Mouse (Mus musculus) embryonic stem cell, embryonic (primary cell): ENCODE measurements around the gene Blvrb.

Experiments
- CTCF ChIA-PET, 4 experiments: fragments of 300-600 bp in 2 of 4; fragments of 350-600 bp in 2 of 4; sonication (Branson Sonifier 250); formaldehyde crosslinking; loops; one replicate each; lab custom pipeline; 2022; ENCODE audit warnings: inconsistent platforms in 2 of 4; lab: Charles Lee
- POLR2A ChIA-PET, 4 experiments: fragments of 300-600 bp in 2 of 4; fragments of 350-600 bp in 2 of 4; sonication (Branson Sonifier 250); formaldehyde crosslinking; loops; one replicate each; lab custom pipeline; 2022; ENCODE audit warnings: antibody characterized with exemption in 4 of 4, inconsistent platforms in 1 of 4; lab: Charles Lee

Blvrb gene

DNA sequence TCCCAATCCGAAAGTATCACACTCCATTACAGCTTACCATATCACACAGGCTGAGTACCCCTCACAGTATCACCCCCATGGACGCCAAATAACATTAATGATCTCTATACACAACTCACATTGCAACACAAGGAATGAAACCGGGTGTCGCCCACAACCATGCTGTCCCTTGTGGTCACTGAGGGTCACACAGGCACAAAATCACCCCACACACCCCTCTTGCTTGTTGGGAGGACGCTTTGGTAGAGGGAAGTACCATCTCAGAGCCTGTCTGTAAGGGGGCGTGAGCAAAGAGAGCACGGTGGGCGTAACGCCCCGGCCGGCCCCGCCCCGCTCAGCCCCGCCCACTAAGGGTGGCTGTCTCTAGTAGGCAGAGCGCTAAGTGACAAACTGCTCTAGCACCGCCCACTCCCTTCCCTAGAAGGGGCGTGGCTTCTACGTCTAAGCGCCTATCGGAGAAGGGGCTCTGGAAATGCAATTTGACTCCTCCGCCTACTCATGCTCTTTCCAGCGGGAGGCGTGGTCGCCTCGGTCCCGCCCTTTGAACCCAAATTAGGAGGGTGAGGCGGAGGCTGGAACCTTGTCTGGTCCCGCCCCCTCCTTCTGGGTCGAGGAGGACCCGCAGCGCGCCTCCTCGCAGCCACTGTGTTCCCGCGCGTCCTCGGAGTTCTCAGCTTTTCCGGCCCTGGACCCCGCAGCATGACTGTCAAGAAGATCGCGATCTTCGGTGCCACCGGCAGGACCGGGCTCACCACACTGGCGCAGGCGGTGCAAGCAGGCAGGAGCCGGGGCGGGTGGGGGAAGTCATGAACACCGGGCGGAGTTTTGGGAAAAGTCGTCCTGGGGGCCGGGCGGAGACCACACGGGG, at the start of gene Blvrb, which contains the start of gene Sptbn4:
TSS of gene Blvrb (plus strand) at position 560 of the 868 bp plus-strand sequence.
TSS of gene Sptbn4 (minus strand) at position 268 of the 868 bp plus-strand sequence.
- ChIA-PET POLR2A (interaction anchor here (0.7 to 4.0 kb wide), 39 partner anchors 8 to 732 kb away, joined by 3 to 30 read pairs (median 6); partner anchors contain the start of genes Sertad1 (in 3 of the 4), Akt2 (in 2 of the 4), Sertad3 (in 2 of the 4) and Dyrk1b (in 1 of the 4)), CTCF (interaction anchor here (0.6 to 3.2 kb wide), 12 partner anchors 9 to 288 kb away, joined by 3 to 22 read pairs (median 4); no protein-coding TSS in a partner anchor)

DNA sequence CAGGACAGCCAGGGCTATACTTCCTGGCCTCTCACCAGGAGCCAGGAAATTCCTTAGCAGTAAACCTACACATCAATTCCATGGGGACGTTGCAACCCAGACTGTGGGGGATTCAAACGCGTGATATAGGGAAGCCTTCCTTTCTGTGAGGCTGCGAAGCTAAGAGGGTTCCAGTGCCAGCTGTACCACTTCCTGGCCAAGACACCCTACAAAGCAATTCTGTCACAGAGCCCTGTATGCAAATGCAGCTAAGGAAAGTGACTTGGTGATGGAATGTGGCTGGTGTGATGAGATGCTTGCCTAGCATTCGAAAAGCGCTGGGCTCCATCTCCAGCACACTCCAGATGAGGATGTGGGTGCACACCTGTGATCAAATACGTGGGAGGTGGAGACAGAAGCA, 47.2 kb upstream of the Blvrb start:
- ChIA-PET CTCF (interaction anchor here in 3 of 4 experiments (0.7 to 15.1 kb wide), 10 partner anchors 8 to 190 kb away, joined by 3 to 173 read pairs (median 6); no protein-coding TSS in a partner anchor), POLR2A (interaction anchor here in 2 of 4 experiments (0.5 to 8.7 kb wide), 14 partner anchors 9 to 187 kb away, joined by 3 to 45 read pairs (median 4); partner anchors contain the start of genes Gm20479 (in 1 of the 2) and Shkbp1 (in 1 of the 2))

DNA sequence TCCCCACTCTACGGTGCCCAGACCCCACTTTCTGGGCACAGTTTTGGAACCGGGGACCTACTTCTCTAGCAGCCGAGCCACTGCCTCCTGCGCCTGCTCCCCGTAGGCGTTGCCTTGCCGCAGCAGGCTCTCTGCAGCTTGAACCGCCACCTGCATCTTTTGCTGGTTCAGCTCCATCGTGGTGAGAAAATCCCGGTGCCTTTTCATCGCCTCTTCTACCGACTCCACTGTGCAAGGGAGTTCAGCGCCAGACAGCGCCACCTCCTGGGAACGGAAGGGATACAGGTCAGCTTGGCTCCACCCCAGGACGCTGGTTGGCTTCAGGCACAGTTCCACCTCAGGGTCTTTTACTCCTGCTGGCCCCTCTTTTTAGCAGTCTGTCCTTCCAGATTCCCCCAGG, 45.1 kb upstream of the Blvrb start:
- ChIA-PET POLR2A (interaction anchor here (0.5 to 3.7 kb wide), 47 partner anchors 9 to 576 kb away, joined by 3 to 20 read pairs (median 4); partner anchors contain the start of genes Shkbp1 (in 2 of the 4), Egln2 (in 1 of the 4), Gm20479 (in 1 of the 4) and Ltbp4 (in 1 of the 4)), CTCF (interaction anchor here (0.6 to 15.1 kb wide), 84 partner anchors 8 to 278 kb away, joined by 3 to 173 read pairs (median 4); partner anchors contain the start of genes Rab4b (in 2 of the 4), Shkbp1 (in 2 of the 4), Coq8b (in 1 of the 4) and Sertad1 (in 1 of the 4))

DNA sequence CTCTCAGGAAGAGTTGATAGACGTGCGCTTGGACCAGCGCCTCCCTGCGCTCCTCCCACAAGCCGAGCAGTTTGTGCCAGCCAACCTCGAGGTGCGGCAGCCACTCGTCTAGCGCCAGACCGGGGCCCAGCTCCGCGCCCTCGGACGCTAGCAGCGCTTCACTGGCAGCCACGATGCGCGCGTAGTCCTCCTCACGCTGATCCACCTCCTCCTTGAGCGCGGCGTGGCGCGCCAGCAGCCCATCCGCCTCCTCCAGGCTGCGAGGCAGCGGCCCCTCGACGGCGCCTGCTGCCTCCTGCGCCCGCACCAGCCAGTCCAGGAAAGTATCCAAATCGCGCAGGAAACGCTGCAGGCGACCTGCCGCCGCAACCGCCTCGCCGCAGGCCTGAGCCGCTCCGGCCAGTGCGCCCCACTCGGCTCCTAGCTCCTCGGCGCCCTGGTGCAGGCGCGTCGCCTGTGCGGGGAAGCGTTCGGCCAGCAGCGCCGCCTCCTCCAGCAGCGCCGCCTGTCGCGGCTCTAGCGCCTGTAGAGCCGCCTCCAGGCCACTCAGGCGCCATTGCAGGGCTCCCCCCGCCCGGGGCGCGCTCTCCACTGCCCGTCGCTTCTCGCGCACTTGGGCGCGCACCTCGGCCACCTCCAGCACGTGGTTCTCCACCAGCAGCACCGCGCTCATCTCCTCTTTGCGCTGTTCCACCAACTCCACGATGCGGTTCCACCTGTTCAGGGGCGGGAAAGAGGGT, 43.4 kb upstream of the Blvrb start:
- CTCF ChIA-PET, result interaction anchor here (0.6 to 15.1 kb wide), 20 partner anchors 9 to 254 kb away, joined by 3 to 173 read pairs (median 3); partner anchors contain the start of genes Gm20479 (in 1 of the 4) and Shkbp1 (in 1 of the 4)
- POLR2A ChIA-PET, result interaction anchor here in 3 of 4 experiments (0.7 to 3.7 kb wide), 22 partner anchors 9 to 122 kb away, joined by 3 to 19 read pairs (median 4); partner anchors contain the start of genes Shkbp1 (in 2 of the 3), Blvrb (in 1 of the 3) and Gm20479 (in 1 of the 3)

DNA sequence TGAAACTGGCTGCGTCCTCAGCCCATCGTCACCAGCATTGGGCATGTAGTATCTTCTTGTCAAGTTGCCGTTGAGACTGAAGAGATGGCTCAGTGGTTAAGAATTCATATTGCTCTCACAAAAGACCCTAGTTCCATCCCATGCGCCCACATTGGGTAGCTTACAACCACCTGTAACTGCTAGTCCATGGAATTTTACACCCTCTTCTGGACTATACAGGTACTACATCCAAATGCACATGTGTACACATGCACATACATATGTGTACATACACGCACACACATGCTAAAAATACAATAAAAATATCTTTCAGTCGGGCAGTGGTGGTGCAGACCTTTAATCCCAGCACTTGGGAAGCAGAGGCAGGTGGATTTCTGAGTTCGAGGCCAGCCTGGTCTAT, 41.3 kb upstream of the Blvrb start:
- ChIA-PET CTCF (interaction anchor here (0.5 to 15.1 kb wide), 28 partner anchors 8 to 283 kb away, joined by 3 to 173 read pairs (median 4); partner anchors contain the start of genes Shkbp1 (in 1 of the 4) and Zfp607b (in 1 of the 4)), POLR2A (interaction anchor here in 2 of 4 experiments (0.6 to 3.5 kb wide), 14 partner anchors 10 to 228 kb away, joined by 3 to 14 read pairs (median 4); partner anchors contain the start of genes Blvrb (in 1 of the 2) and Rab4b (in 1 of the 2))

DNA sequence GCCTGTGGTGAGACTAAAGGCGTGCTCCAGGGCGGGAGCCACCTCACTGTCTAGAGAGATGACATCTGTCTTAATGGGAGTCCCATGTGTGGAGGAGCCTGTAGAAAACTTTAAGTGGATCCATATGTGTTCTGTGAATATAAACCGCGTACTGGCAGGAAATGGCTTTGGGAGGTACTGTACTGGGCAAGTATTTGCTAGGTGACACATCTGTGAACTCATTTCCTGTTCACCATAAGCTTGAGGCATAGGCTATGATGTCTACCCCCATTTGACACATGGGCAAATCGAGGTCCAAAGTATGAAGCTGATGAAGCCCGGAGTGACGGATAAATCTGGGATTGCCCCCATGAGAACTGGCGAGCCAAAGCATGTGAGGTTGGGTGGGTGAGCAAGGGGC, 40.0 kb upstream of the Blvrb start:
- CTCF ChIA-PET, result interaction anchor here (0.7 to 6.6 kb wide), 49 partner anchors 8 to 262 kb away, joined by 3 to 38 read pairs (median 6); partner anchors contain the start of genes Blvrb (in 1 of the 4), Gm20479 (in 1 of the 4), Sertad1 (in 1 of the 4) and Sptbn4 (in 1 of the 4)
- POLR2A ChIA-PET, result interaction anchor here in 2 of 4 experiments (0.5 to 3.5 kb wide), 23 partner anchors 10 to 925 kb away, joined by 3 to 16 read pairs (median 5); partner anchors contain the start of genes Gm20479 (in 1 of the 2), Rab4b (in 1 of the 2) and Sertad1 (in 1 of the 2)

DNA sequence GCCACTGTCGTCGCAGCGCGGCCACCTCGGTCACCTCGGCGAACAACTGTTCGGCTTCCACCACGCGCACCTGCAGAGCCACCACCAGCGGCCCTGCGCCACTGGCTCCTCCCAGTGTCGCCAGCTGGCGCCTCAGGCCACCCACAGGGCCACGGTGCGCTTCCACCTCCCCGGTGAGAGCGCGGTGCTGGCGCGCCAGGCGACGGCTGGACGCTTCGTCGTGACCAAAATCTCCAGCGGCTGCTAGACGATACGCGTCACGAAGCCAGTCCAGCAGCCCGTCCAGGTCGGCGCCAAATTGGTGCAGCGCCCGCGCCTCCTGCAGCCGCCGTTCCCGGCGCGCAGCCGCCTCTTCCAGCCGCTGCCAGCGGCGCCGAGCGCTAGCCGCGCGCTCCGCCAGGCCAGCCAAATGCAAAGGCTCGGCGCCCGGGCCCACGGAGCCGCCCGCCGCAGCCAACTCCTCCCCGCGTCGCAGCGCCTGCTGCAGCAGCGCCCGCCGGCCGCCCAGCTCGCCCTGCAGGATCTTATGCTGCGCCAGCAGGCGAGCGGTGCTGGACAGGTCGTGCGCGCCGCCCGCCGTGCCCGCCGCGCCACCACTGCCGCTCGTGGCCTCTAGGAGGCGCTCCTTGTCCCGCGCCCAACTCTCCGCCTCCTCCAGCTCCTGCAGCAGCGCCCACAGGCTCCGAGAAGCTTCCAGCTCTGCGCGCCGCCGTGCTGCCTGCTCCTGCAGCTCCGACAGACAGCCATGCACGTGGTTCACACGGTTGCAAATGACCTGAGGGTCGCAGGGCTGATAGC, 39.2 kb upstream of the Blvrb start:
- ChIA-PET CTCF (interaction anchor here (0.5 to 6.6 kb wide), 109 partner anchors 9 to 1402 kb away, joined by 3 to 38 read pairs (median 5); partner anchors contain the start of genes Coq8b (in 2 of the 4), Blvrb (in 1 of the 4), Gm20479 (in 1 of the 4) and Map3k10 (in 1 of the 4)), POLR2A (interaction anchor here (0.5 to 3.5 kb wide), 69 partner anchors 9 to 974 kb away, joined by 3 to 16 read pairs (median 4); partner anchors contain the start of genes Sertad1 (in 3 of the 4), Eid2 (in 1 of the 4), Gm20479 (in 1 of the 4) and Itpkc (in 1 of the 4))

DNA sequence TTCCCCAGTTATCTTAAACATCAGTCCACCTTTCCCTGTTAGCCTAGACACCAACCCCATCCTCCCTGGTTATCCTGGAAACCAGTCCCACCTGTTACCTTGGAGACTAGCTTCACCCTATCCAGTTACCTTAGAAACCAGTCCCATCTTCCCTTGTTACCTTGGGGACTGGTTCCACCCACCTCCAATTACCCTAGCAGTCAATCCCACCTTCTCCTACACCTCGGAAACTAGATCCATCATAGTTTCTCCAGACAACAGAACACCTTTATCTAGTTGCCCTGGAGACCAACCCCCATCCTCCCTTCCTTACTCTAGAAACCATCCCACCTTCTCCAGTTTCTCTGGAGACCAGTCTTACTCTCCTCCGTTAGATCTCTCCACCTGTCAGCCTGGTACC, 30.6 kb upstream of the Blvrb start:
- ChIA-PET CTCF (interaction anchor here (0.6 to 2.0 kb wide), 14 partner anchors 8 to 227 kb away, joined by 3 to 14 read pairs (median 4); no protein-coding TSS in a partner anchor), POLR2A (interaction anchor here in 3 of 4 experiments (0.7 to 1.5 kb wide), 12 partner anchors 8 to 753 kb away, joined by 3 to 4 read pairs (median 3); partner anchors contain the start of gene Shkbp1 (in 1 of the 3))

DNA sequence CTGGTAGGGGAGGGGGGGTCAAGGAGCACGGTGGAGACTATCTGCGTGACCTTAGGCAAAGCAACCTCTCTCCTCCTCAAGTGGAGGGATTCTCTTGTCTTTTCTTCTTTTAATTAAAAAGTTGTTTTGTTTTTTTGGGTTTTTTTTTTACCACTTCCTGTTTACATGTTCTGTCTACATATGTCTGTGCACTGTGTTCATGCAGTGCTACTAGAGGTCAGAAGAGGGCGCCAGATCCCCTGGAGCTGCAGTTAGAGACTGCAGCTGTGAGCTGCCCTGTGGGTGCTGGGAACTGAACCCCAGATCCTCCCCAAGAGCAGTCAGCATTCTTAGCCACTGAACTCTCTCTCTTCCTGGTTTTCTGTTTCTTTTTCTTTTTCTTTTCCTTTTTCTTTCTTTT, 28.7 kb upstream of the Blvrb start:
- ChIA-PET CTCF (interaction anchor here (0.5 to 2.4 kb wide), 35 partner anchors 9 to 1199 kb away, joined by 3 to 17 read pairs (median 4); partner anchors contain the start of gene Shkbp1 (in 2 of the 4)), POLR2A (interaction anchor here in 3 of 4 experiments (0.7 to 1.2 kb wide), 8 partner anchors 10 to 211 kb away, joined by 3 to 7 read pairs (median 4); no protein-coding TSS in a partner anchor)

DNA sequence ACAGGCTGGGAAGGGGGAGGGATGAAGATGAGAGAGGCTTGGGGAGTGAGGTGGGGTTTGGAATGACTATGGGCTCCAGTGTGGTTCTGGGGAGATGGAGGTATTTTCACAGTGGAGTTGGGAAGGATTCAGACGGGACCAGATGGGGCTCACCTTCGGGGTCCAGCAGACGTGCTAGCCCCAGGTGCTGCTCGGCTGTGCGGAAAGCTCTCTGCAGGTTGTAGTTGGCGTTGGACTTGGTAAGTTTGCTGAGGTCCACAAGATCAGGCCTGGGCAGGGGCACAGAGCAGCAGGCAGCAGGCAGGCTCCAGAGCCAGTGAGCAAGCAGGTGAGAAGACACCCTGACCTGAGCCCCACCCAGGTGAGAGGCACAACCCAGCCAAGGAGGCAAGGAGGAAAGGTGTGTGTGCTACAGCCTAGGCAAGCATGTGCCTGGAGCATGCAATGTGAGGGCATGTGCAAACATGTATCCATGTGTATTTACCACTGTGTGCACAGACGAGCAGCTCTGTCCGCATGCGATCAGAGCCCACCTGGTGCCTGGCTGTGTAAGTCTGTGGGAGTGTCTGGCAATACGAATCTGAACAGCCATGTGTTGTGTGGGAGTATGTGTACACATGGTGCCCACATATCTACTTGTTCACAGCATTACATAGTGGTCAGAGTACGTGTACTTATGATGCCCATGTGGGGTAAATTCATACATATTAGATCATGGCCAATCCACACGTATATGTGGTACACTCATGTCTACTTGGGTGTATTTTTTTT, 24.0 kb upstream of the Blvrb start:
- ChIA-PET POLR2A (interaction anchor here in 3 of 4 experiments (0.6 to 2.2 kb wide), 4 partner anchors 10 to 914 kb away, joined by 3 to 6 read pairs (median 3); no protein-coding TSS in a partner anchor), CTCF (interaction anchor here in 1 of 4 experiments (0.6 to 3.4 kb wide), 7 partner anchors 10 to 221 kb away, joined by 3 to 13 read pairs (median 4); no protein-coding TSS in a partner anchor)

DNA sequence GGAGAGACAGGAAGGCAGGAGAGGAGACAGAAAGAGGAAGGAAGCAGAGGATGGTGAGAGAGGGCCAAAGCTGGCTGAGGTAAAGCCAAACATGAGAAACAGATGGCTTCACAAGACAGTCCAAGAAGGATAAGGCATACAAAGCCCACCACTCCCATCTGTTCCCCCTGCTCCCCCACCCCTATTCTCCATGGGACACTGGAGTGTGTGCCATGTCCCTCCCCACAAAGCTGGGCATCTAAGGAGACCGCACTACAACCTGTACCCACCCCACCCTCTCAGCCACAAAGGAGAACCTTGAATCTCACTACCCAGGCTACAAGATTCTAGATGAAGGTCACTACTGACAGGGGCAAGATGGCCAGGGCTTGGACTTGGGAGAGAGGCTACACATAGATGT, 20.4 kb upstream of the Blvrb start:
- ChIA-PET POLR2A (interaction anchor here in 3 of 4 experiments (0.6 to 2.8 kb wide), 6 partner anchors 14 to 451 kb away, joined by 3 to 7 read pairs (median 5); no protein-coding TSS in a partner anchor), CTCF (interaction anchor here (0.7 to 2.9 kb wide), 7 partner anchors 10 to 199 kb away, joined by 3 to 19 read pairs (median 4); no protein-coding TSS in a partner anchor)

DNA sequence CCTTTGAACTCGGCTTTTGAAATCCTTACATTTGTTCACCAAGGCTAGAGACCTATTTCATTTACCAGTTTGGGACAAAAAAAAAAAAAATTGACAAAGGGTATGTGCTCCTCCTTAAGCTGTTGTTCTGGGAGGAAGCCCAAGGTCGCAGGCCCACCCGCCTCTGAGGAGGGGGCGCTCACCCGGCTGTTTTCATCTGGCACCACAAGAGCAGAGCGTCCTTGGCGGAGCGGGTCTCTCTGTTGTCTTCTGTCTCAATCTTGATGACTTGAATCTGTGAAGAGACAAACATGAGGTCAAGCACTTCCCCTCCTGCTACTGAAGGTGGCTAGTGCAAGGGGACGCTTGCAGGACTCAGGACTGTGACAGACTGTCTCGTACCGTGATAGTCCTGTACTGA, 19.8 kb upstream of the Blvrb start:
- POLR2A ChIA-PET, result interaction anchor here (0.6 to 2.8 kb wide), 12 partner anchors 15 to 450 kb away, joined by 3 to 7 read pairs (median 4); partner anchors contain the start of gene Sertad1 (in 1 of the 4)
- CTCF ChIA-PET, result interaction anchor here (0.5 to 2.9 kb wide), 14 partner anchors 9 to 199 kb away, joined by 3 to 19 read pairs (median 4); no protein-coding TSS in a partner anchor

DNA sequence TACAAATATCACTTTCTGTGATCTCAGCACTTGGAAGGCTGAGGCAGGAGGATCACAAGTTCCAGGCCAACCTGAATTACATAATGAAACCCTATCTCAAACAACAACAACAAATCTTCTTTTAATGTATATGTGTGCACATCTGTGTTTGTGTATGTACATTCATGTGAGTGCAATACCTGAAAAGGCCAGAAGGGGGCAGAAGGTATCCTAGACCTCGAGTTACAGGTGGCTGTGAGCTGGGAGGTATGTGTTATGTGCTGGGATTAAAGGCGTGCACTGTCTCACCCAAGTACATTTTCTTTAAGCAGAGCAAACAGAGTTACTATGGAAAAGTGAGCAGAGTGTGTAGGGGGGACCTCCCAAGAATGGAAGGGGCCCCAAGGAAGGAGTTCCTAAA, 18.6 kb upstream of the Blvrb start:
- POLR2A ChIA-PET, result interaction anchor here in 3 of 4 experiments (0.6 to 2.0 kb wide), 10 partner anchors 8 to 112 kb away, joined by 3 to 7 read pairs (median 4); partner anchors contain the start of gene Sertad1 (in 1 of the 3)
- CTCF ChIA-PET, result interaction anchor here in 3 of 4 experiments (0.6 to 2.9 kb wide), 12 partner anchors 9 to 232 kb away, joined by 3 to 19 read pairs (median 4); no protein-coding TSS in a partner anchor

DNA sequence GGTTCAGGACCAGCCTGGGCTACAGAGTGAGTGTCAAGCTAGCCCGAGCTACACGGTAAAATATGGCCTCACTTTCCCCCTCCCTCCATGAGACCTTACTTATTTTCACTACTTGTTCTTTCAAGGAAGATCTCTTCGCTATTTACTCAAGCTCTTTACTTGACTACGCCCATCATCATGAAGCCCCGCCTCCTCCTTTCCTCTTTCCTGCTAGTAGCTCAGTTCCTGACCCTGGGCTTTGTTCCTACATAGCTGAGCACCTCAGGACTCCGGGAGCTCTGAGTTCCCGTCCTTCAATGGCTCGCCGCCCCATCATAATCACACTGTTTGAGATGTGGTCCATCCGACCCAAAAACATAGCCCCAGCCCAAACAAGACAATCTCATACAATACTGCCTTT, 14.4 kb upstream of the Blvrb start:
- POLR2A ChIA-PET, result interaction anchor here (0.6 to 2.5 kb wide), 58 partner anchors 9 to 252 kb away, joined by 3 to 19 read pairs (median 4); partner anchors contain the start of genes Blvrb (in 3 of the 4), Sertad1 (in 2 of the 4), Sertad3 (in 2 of the 4) and Sptbn4 (in 2 of the 4)
- CTCF ChIA-PET, result interaction anchor here (0.6 to 2.3 kb wide), 36 partner anchors 9 to 746 kb away, joined by 3 to 19 read pairs (median 4); partner anchors contain the start of genes Sertad1 (in 2 of the 4), Dyrk1b (in 1 of the 4), Sertad3 (in 1 of the 4) and Shkbp1 (in 1 of the 4)
